Mouse (Mus musculus): Measurements from ENCODE around the gene Tmod1.

GRCm38 (mm10) chr4:45990427-45991135 is 48.2 kb upstream of the Tmod1 start:
- TF ChIP-seq CTCF (IDR thresholded peaks at IDR 0.05; ENCODE audit: low read depth) = no peak
- TF ChIP-seq EP300 (IDR thresholded peaks at IDR 0.05; ENCODE audit: low read depth) = no peak
